Mouse (Mus musculus): ENCODE data around the gene Saxo1. TPM values are rescaled to one million over a fixed set of nuclear protein-coding genes. Genes with fewer than 3 reads are reported as not detected.
A peak's percentile ranks its signal among the peaks of the same experiment; 100 is the strongest.

Gene Saxo1
- polyA plus RNA-seq, 1 experiment from 2014 or later, result not detected

DNA sequence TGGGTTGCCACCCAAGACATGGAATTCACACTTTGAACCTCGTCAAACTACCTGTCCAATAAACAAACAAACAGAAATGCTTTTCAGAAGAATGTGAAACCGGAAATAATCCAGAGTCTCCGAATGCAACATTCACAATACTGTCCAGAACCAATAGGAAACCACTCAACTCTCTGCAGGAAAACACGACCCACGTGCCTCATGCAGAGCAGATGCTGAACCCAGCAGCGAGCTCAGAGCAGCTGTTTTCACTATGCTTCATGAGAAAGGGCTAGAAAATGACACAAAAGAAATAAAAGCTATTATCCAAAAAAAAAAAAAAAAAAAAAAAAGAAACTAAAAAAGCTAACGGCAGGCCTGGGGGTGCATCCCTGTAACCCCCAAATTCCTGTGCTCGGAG lies 74.4 kb downstream of the Saxo1 start:
- no peak for ATAC-seq (ENCODE audit: extremely low read depth, insufficient number of reproducible peaks, low FRiP score, low TSS enrichment)

DNA sequence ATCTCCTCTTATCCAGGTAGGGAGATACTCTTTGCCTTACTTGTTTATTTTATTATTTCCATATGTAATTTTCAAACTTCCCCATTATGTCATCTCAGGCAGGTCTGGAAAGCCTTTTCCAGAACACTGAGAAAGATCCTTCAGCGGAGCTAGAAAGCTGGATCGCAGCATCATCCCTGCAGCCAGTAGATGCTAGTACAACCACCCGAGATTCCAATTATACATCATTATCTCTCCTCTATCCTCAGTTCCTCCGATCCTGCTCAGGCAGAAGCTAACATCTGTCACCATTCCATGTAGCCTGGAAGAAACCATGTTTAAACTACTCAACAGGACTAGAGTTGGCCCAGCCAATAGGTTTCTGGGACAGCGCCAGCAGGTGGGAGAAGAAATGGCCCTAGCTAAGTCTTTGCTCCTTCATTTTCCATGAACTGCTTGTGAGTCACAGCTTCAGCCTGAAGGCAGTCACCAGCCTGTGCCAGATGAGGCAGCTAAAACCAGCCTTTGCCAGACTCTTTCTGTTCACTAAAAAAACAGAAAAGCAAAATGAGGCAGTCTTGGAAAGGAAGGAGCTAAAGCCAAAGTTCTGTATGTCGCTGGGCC lies 75.0 kb downstream of the Saxo1 start:
- no peak for ATAC-seq (ENCODE audit: extremely low read depth, insufficient number of reproducible peaks, low FRiP score, low TSS enrichment)
- no peak overlapping the region for H3K4me2 ChIP-seq
- no peaks in the 10 kb centered on the region for H3K27me3 ChIP-seq (replicated peaks)
- H3K27ac ChIP-seq (replicated peaks), result no peak overlapping the region
- H3K4me1 ChIP-seq, result peaks cover 7% of the 10 kb centered on the region
- 74% methylated on average over 6 of the region's 6 CpGs for WGBS
- H3K4me3 ChIP-seq, result no peak overlapping the region
- H3K9me3 ChIP-seq, result no peaks in the 10 kb centered on the region
- H3K36me3 ChIP-seq, result no peaks in the 10 kb centered on the region
- H3K9ac ChIP-seq, result no peak overlapping the region

More for the DNA sequence above, 74.4 kb downstream of the Saxo1 start:
- Histone ChIP-seq H3K27ac (replicated peaks) (no peak overlapping the region), H3K27me3 (replicated peaks) (no peaks in the 10 kb centered on the region), H3K36me3 (no peaks in the 10 kb centered on the region), H3K4me1 (peaks cover 7% of the 10 kb centered on the region), H3K4me3 (no peak overlapping the region), H3K4me2 (no peak overlapping the region), H3K9me3 (no peaks in the 10 kb centered on the region), H3K9ac (no peak overlapping the region)
- WGBS, result 77% methylated on average over 8 of the region's 8 CpGs

GRCm38 (mm10) chr4:86480891-86481290 lies 77.2 kb downstream of the Saxo1 start:
- no peak overlapping the region for H3K27ac ChIP-seq (replicated peaks)
- 63% methylated on average over 3 of the region's 3 CpGs for WGBS

GRCm38 (mm10) chr4:86464808-86465207 lies 93.3 kb downstream of the Saxo1 start:
- Histone ChIP-seq H3K36me3 (no peaks in the 10 kb centered on the region), H3K4me2 (no peak overlapping the region), H3K4me3 (no peak overlapping the region), H3K27me3 (replicated peaks) (no peaks in the 10 kb centered on the region), H3K9me3 (no peaks in the 10 kb centered on the region), H3K9ac (no peak overlapping the region), H3K4me1 (no peaks in the 10 kb centered on the region), H3K27ac (replicated peaks) (no peak overlapping the region)
- no peak for ATAC-seq (ENCODE audit: extremely low read depth, insufficient number of reproducible peaks, low FRiP score, low TSS enrichment)
- 87% methylated on average over 5 of the region's 5 CpGs for WGBS

More at GRCm38 (mm10) chr4:86480891-86481290, 77.2 kb downstream of the Saxo1 start:
- no peaks in the 10 kb centered on the region for H3K36me3 ChIP-seq
- H3K4me1 ChIP-seq, result peaks cover 7% of the 10 kb centered on the region
- ATAC-seq (ENCODE audit: extremely low read depth, insufficient number of reproducible peaks, low FRiP score, low TSS enrichment), result no peak
- no peaks in the 10 kb centered on the region for H3K27me3 ChIP-seq (replicated peaks)
- no peak overlapping the region for H3K4me2 ChIP-seq
- H3K4me3 ChIP-seq, result no peak overlapping the region
- no peak overlapping the region for H3K9ac ChIP-seq
- H3K9me3 ChIP-seq, result no peaks in the 10 kb centered on the region

- Histone ChIP-seq H3K9me3 (no peaks in the 10 kb centered on the region), H3K4me2 (no peak overlapping the region), H3K27ac (replicated peaks) (no peak overlapping the region), H3K9ac (no peak overlapping the region), H3K4me3 (no peak overlapping the region), H3K36me3 (no peaks in the 10 kb centered on the region), H3K4me1 (no peaks in the 10 kb centered on the region), H3K27me3 (replicated peaks) (no peaks in the 10 kb centered on the region)
- ATAC-seq (ENCODE audit: extremely low read depth, insufficient number of reproducible peaks, low FRiP score, low TSS enrichment), result no peak
- 78% methylated on average over 3 of the region's 3 CpGs for WGBS
Measured at GRCm38 (mm10) chr4:86450468-86450867, 107.7 kb downstream of the Saxo1 start.

GRCm38 (mm10) chr4:86436336-86436735 lies 121.8 kb downstream of the Saxo1 start:
- no peak overlapping the region for H3K4me3 ChIP-seq
- no peak for ATAC-seq (ENCODE audit: extremely low read depth, insufficient number of reproducible peaks, low FRiP score, low TSS enrichment)
- no peaks in the 10 kb centered on the region for H3K9me3 ChIP-seq
- H3K9ac ChIP-seq, result no peak overlapping the region
- no peaks in the 10 kb centered on the region for H3K27me3 ChIP-seq (replicated peaks)
- no peak overlapping the region for H3K27ac ChIP-seq (replicated peaks)
- 90% methylated on average over 3 of the region's 3 CpGs for WGBS
- no peaks in the 10 kb centered on the region for H3K36me3 ChIP-seq
- H3K4me2 ChIP-seq, result no peak overlapping the region
- H3K4me1 ChIP-seq, result 0 out of 2 replicates have a peak, but pooled peaks cover 5% of the 10 kb centered on the region

DNA sequence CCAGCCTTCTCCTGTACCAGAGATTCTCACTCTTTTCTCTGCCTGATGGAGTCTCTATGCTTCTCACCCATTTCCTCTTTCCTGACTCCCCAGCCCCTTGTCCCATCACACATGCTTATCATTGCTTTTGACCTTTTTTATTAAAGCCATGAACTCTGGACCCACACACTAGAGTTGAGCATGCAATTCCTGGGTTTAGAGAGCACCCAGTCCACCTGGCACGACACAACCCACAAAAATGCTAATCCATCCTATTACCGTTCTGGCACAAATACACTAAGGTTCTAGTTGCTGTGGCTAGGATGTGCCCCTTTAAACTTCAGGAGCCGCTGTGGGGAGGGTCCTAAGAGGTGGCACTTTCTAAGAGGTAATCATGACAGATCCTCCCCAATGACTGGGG lies 122.5 kb downstream of the Saxo1 start:
- no peaks in the 10 kb centered on the region for H3K27me3 ChIP-seq (replicated peaks)
- H3K9me3 ChIP-seq, result no peaks in the 10 kb centered on the region
- no peaks in the 10 kb centered on the region for H3K36me3 ChIP-seq
- 0 out of 2 replicates have a peak, but pooled peaks cover 5% of the 10 kb centered on the region for H3K4me1 ChIP-seq
- no peak overlapping the region for H3K9ac ChIP-seq
- no peak for ATAC-seq (ENCODE audit: extremely low read depth, insufficient number of reproducible peaks, low FRiP score, low TSS enrichment)
- no peak overlapping the region for H3K27ac ChIP-seq (replicated peaks)
- no peak overlapping the region for H3K4me2 ChIP-seq
- no peak overlapping the region for H3K4me3 ChIP-seq
- 84% methylated on average over 3 of the region's 3 CpGs for WGBS

- Histone ChIP-seq H3K9me3 (no peaks in the 10 kb centered on the region), H3K4me1 (peaks cover 17% of the 10 kb centered on the region), H3K27me3 (replicated peaks) (no peaks in the 10 kb centered on the region), H3K4me2 (no peak overlapping the region), H3K4me3 (no peak overlapping the region), H3K9ac (no peak overlapping the region), H3K36me3 (no peaks in the 10 kb centered on the region), H3K27ac (replicated peaks) (no peak overlapping the region)
- ATAC-seq (ENCODE audit: extremely low read depth, insufficient number of reproducible peaks, low FRiP score, low TSS enrichment), result no peak
- 82% methylated on average over 6 of the region's 6 CpGs for WGBS
Measured at GRCm38 (mm10) chr4:86428091-86428745, 129.9 kb downstream of the Saxo1 start.

DNA sequence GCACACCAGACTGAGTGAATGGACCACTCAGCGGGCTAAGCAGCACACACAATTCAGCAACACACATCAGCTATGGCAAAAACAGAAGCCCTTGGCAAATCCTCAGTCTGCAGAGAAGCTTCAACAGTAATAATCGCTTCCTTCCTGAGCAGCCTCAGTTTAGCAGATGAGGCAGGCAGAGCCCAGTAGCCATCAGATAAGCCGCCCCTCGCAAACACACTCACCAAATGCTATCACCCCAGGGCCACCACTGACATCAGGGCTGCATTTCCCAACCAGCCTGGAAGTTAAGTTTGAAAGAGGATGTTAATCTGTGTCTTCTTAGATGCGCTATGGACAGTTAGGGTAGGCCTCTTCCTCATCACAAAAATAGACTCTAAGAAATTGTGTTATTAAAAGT lies 130.8 kb downstream of the Saxo1 start:
- no peak overlapping the region for H3K9ac ChIP-seq
- no peak overlapping the region for H3K4me3 ChIP-seq
- no peaks in the 10 kb centered on the region for H3K27me3 ChIP-seq (replicated peaks)
- ATAC-seq (ENCODE audit: extremely low read depth, insufficient number of reproducible peaks, low FRiP score, low TSS enrichment), result no peak
- no peak overlapping the region for H3K4me2 ChIP-seq
- no peaks in the 10 kb centered on the region for H3K9me3 ChIP-seq
- no peak overlapping the region for H3K27ac ChIP-seq (replicated peaks)
- H3K4me1 ChIP-seq, result peaks cover 17% of the 10 kb centered on the region
- H3K36me3 ChIP-seq, result no peaks in the 10 kb centered on the region
- 55% methylated on average over 5 of the region's 5 CpGs for WGBS

DNA sequence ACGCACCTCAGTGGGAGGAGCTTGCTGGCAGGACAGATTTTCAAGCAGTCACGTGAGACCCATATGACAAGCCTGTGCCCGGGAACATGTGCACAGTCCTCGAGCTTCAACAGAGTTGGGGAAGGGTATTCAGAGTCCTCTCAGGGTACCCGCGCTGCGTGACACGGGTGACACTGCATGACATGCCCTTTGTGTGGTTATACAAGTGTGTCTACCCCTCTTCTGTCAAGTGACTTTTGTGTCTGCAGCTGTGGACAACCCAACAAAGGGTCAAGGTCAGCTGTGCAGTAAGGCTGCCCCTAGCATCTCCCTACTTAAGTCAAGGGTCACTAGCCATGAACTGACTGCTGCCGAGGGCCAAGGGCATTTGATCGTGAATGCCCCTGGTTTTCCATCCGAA lies 131.6 kb downstream of the Saxo1 start:
- Histone ChIP-seq H3K4me1 (peaks cover 17% of the 10 kb centered on the region), H3K9me3 (no peaks in the 10 kb centered on the region), H3K4me3 (no peak overlapping the region), H3K4me2 (no peak overlapping the region), H3K27ac (replicated peaks) (no peak overlapping the region), H3K36me3 (no peaks in the 10 kb centered on the region), H3K9ac (no peak overlapping the region), H3K27me3 (replicated peaks) (no peaks in the 10 kb centered on the region)
- 80% methylated on average over 11 of the region's 11 CpGs for WGBS
- no peak for ATAC-seq (ENCODE audit: extremely low read depth, insufficient number of reproducible peaks, low FRiP score, low TSS enrichment)

DNA sequence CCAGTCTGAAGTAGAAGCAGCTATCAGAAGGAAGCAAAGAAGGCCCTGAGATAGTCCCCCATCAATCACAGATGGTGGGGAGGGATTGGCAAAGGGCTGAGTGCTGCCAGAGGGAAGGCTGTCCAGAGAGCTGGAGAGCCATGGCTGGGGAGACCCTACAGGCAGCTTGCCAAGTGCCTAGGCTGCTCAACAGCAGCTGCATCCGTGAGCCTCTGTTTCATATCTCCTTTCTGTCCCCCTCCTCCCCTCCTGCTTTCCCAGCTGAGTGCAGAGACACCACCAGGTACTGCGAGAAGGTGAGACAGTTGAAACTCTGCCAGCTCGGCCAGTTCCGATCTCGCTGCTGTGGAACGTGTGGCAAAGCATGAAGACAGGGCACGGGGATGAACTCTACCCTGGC lies 132.5 kb downstream of the Saxo1 start:
- ATAC-seq (ENCODE audit: extremely low read depth, insufficient number of reproducible peaks, low FRiP score, low TSS enrichment), result peak; percentile 58; the same call in 1 of the 2 replicates
- Histone ChIP-seq H3K9me3 (no peaks in the 10 kb centered on the region), H3K4me3 (no peak overlapping the region), H3K36me3 (no peaks in the 10 kb centered on the region), H3K27ac (replicated peaks) (peak overlapping the region; percentile 59), H3K9ac (no peak overlapping the region; the same call in 1 of the 2 replicates), H3K4me1 (peaks cover 17% of the 10 kb centered on the region), H3K4me2 (0 out of 2 replicates have a peak overlapping the region, but pooled peaks have one; percentile 3), H3K27me3 (replicated peaks) (no peaks in the 10 kb centered on the region)
- WGBS, result 29% methylated on average over 7 of the region's 7 CpGs

DNA sequence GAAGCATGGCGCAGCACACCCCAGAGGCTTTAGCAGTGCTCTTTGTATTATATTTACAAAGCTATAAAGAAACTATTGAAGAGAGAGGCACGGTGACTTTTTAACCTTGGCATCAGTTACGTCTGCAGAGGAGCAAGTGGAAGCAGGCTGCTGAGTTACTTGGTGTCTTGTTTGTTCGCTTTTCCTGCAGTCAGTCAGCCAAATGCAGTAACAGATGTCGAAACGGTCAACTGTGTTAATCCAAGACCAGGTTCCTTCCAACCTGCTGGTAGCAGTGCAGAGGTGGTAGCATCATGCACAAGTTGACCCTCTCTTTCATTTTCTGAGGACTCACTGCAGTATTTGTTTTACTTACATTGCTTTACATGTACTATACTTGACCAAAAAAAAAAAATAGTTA lies 135.5 kb downstream of the Saxo1 start:
- 73% methylated on average over 6 of the region's 6 CpGs for WGBS
- H3K27me3 ChIP-seq (replicated peaks), result no peaks in the 10 kb centered on the region
- ATAC-seq (ENCODE audit: extremely low read depth, insufficient number of reproducible peaks, low FRiP score, low TSS enrichment), result no peak

More for the DNA sequence above, 135.5 kb downstream of the Saxo1 start:
- no peak overlapping the region for H3K4me2 ChIP-seq
- no peak overlapping the region for H3K9ac ChIP-seq
- no peak overlapping the region for H3K27ac ChIP-seq (replicated peaks)
- no peaks in the 10 kb centered on the region for H3K9me3 ChIP-seq
- H3K4me1 ChIP-seq, result peaks cover 17% of the 10 kb centered on the region
- 0 out of 2 replicates have a peak, but pooled peaks cover 4% of the 10 kb centered on the region for H3K36me3 ChIP-seq
- H3K4me3 ChIP-seq, result no peak overlapping the region

Measured in heart, embryonic 13.5 days (tissue).